9 mouse cellular contexts compared by ENCODE assay signal in the genomic region with DNA sequence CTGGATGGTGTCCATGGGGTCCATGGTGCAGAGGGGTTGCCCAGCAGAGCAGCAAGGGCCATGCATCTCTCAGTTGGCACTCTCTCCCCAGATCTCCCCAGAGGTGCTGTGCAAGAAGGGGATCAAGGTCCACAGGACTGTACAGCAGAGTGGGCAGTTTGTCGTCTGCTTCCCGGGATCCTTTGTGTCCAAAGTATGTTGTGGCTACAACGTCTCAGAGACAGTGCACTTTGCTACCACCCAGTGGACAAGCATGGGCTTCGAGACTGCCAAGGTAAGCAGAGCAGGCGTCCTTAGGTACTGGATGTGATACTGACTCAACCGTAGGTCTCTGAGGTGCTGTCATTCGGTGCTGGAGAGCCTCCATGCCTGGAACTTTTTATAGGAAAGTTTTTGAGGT.
DNase-seq lines count a peak whose midpoint lies in the region; ATAC-seq and TF ChIP-seq lines count a peak whose summit lies in the region.
"Had no signal": no experiment of that assay in that cellular context is flagged by ENCODE, and none has a peak within 500 bp of the region (broad histone marks: within the 10 kb centered on the region; RNA-seq: fewer than 3 reads in every experiment).

No protein-coding gene starts in this region.

- H3K4me1 ChIP-seq in intestine, postnatal 0 days (replicated peaks; ENCODE audit: control insufficient read depth, insufficient read depth, low read length): no peaks in the 10 kb centered on the region
- H3K4me1 ChIP-seq in intestine, embryonic 16.5 days (ENCODE audit: control insufficient read depth, insufficient read depth, low read length): peaks cover 5% of the 10 kb centered on the region; the same call in 1 of the 2 replicates
- H3K4me1 ChIP-seq in embryonic facial prominence, embryonic 13.5 days: peaks cover 26% of the 10 kb centered on the region

- DNase-seq in NIH3T3 (ENCODE audit: low read depth): peak; percentile 43
- peak; percentile 69 to 85 for DNase-seq in kidney, postnatal 25 days
- no peak for DNase-seq in left cerebral cortex, adult 11 months (ENCODE audit: low spot score)
- no peak for DNase-seq in spleen, adult 18-20 months
- DNase-seq in heart, adult 18-20 months: no peak

- no peak overlapping the region for H3K4me2 ChIP-seq in intestine, postnatal 0 days (replicated peaks; ENCODE audit: low read depth)
- no peak overlapping the region for H3K4me2 ChIP-seq in intestine, embryonic 16.5 days (ENCODE audit: low read depth, low read length)
- H3K4me2 ChIP-seq in embryonic facial prominence, embryonic 13.5 days: no peak overlapping the region

- TF ChIP-seq CTCF in intestine, postnatal 0 days (IDR thresholded peaks at IDR 0.05; ENCODE audit: low read depth): peak; percentile 60

- H3K27ac ChIP-seq in intestine, postnatal 0 days (ENCODE audit: low read depth, low read length): no peak overlapping the region
- H3K27ac ChIP-seq in intestine, embryonic 16.5 days (ENCODE audit: low read length): no peak overlapping the region
- H3K27ac ChIP-seq in embryonic facial prominence, embryonic 13.5 days: peak overlapping the region; percentile 29; the same call in 1 of the 2 replicates

- peaks cover 82% of the 10 kb centered on the region for H3K36me3 ChIP-seq in intestine, postnatal 0 days (ENCODE audit: control insufficient read depth, insufficient read depth)
- H3K36me3 ChIP-seq in intestine, embryonic 16.5 days (ENCODE audit: control insufficient read depth, insufficient read depth, low read length): peaks cover 18% of the 10 kb centered on the region
- peaks cover 87% of the 10 kb centered on the region for H3K36me3 ChIP-seq in embryonic facial prominence, embryonic 13.5 days

- no peak overlapping the region for H3K9ac ChIP-seq in intestine, postnatal 0 days (ENCODE audit: low read depth, low read length)
- no peak overlapping the region for H3K9ac ChIP-seq in intestine, embryonic 16.5 days (ENCODE audit: low read depth, low read length)
- H3K9ac ChIP-seq in embryonic facial prominence, embryonic 13.5 days: no peak overlapping the region

- no peak overlapping the region for H3K4me3 ChIP-seq in intestine, postnatal 0 days (ENCODE audit: low read depth, low read length)
- H3K4me3 ChIP-seq in intestine, embryonic 16.5 days (ENCODE audit: low read length): no peak overlapping the region
- H3K4me3 ChIP-seq in embryonic facial prominence, embryonic 13.5 days: no peak overlapping the region
- H3K4me3 ChIP-seq: megakaryocyte, embryonic 14.5 days had no signal

- H3K27me3 ChIP-seq in intestine, postnatal 0 days (replicated peaks; ENCODE audit: control insufficient read depth, insufficient read depth, low read length): no peaks in the 10 kb centered on the region
- no peaks in the 10 kb centered on the region for H3K27me3 ChIP-seq in intestine, embryonic 16.5 days (replicated peaks; ENCODE audit: control insufficient read depth, insufficient read depth, low read length)
- H3K27me3 ChIP-seq in embryonic facial prominence, embryonic 13.5 days: no peaks in the 10 kb centered on the region
- H3K27me3 ChIP-seq: megakaryocyte, embryonic 14.5 days had no signal

- no peaks in the 10 kb centered on the region for H3K9me3 ChIP-seq in intestine, postnatal 0 days (ENCODE audit: control insufficient read depth)
- H3K9me3 ChIP-seq in intestine, embryonic 16.5 days (ENCODE audit: control insufficient read depth, low read length): no peaks in the 10 kb centered on the region
- no peaks in the 10 kb centered on the region for H3K9me3 ChIP-seq in embryonic facial prominence, embryonic 13.5 days
- H3K9me3 ChIP-seq: megakaryocyte, embryonic 14.5 days had no signal

- 56% methylated on average over 7 of the region's 7 CpGs for WGBS in intestine, postnatal 0 days
- 55% methylated on average over 7 of the region's 7 CpGs for WGBS in intestine, embryonic 16.5 days
- WGBS in embryonic facial prominence, embryonic 13.5 days: 67% methylated on average over 7 of the region's 7 CpGs

- ATAC-seq in intestine, postnatal 0 days: no peak
- ATAC-seq in intestine, embryonic 16.5 days: no peak
- no peak for ATAC-seq in embryonic facial prominence, embryonic 13.5 days (ENCODE audit: insufficient number of reproducible peaks, insufficient read depth, low FRiP score, low TSS enrichment, low read depth)

Comparison
In these comparisons a context has a peak if more than half of its experiments do, and no peak if none do; other contexts are left out.
1. DNase-seq: peak in NIH3T3 (single experiment) and kidney, postnatal 25 days (2 of 2); none in left cerebral cortex, adult 11 months (single experiment), spleen, adult 18-20 months (0 of 2) and heart, adult 18-20 months (0 of 2).